Mouse (Mus musculus): ENCODE data around the gene Stfa2l1.

- TF ChIP-seq CTCF (IDR thresholded peaks at IDR 0.05; ENCODE audit: low read depth) (no peak), EP300 (IDR thresholded peaks at IDR 0.05; ENCODE audit: low read depth) (no peak)
Observed at GRCm38 (mm10) chr16:36179910-36180309, 23.3 kb downstream of the Stfa2l1 start.
